Comparison of ENCODE assay signal across 9 mouse cellular contexts in the genomic region with DNA sequence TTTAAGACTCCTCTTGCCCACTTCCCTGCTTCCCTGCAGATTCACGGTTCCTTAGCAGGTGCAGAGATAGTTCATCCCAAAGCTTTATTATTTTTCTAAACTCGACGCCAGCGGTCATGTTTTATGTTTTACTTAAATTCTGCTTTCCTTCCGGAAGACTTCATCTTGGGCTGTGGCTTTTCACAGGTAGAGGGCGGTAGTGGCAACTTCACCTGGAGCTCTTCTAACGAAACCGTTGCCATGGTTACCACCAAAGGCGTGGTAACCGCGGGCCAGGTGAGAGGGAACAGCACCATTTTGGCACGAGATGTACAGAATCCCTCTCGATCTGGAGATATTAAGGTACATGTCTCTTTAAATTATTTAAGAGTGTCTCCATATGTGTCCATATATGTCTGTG. TPM values are rescaled to one million over a fixed set of nuclear protein-coding genes. Genes with fewer than 3 reads are reported as not detected.
DNase-seq lines count a peak whose midpoint lies in the region; ATAC-seq and TF ChIP-seq lines count a peak whose summit lies in the region.
"Had no signal": no experiment of that assay in that cellular context is flagged by ENCODE, and none has a peak within 500 bp of the region (broad histone marks: within the 10 kb centered on the region; RNA-seq: fewer than 3 reads in every experiment).

No protein-coding gene starts in this region.

- no peak for ATAC-seq in CD4-positive, CD25-positive, alpha-beta regulatory T cell, adult 4 months
- ATAC-seq in liver, embryonic 14.5 days (ENCODE audit: insufficient read depth): no peak
- no peak for ATAC-seq in liver, embryonic 12.5 days
- ATAC-seq in midbrain, embryonic 13.5 days: no peak

- H3K9ac ChIP-seq in liver, embryonic 14.5 days (replicated peaks): no peak overlapping the region
- no peak overlapping the region for H3K9ac ChIP-seq in liver, embryonic 12.5 days
- H3K9ac ChIP-seq in midbrain, embryonic 13.5 days (replicated peaks): no peak overlapping the region
- H3K9ac ChIP-seq: embryonic facial prominence, embryonic 15.5 days had no signal

- H3K36me3 ChIP-seq in liver, embryonic 14.5 days (replicated peaks; ENCODE audit: control insufficient read depth, insufficient read depth, low read depth): no peaks in the 10 kb centered on the region
- H3K36me3 ChIP-seq in liver, embryonic 12.5 days: no peaks in the 10 kb centered on the region
- no peaks in the 10 kb centered on the region for H3K36me3 ChIP-seq in embryonic facial prominence, embryonic 10.5 days (replicated peaks)
- no peaks in the 10 kb centered on the region for H3K36me3 ChIP-seq in midbrain, embryonic 13.5 days
- H3K36me3 ChIP-seq: embryonic facial prominence, embryonic 15.5 days had no signal

- peak; percentile 60 for DNase-seq in CD4-positive, CD25-positive, alpha-beta regulatory T cell, adult 2 months (ENCODE audit: low read depth, low spot score)
- no peak for DNase-seq in liver, embryonic 14.5 days (ENCODE audit: low read depth in 3 of 3, low spot score in 3 of 3)
- peak; percentile 26 for DNase-seq in embryonic facial prominence, embryonic 10.5 days (ENCODE audit: low spot score)
- peak; percentile 37 to 43 for DNase-seq in lung, postnatal 4 days
- DNase-seq in adrenal gland, postnatal 36 days: no peak

- no peak overlapping the region for H3K4me2 ChIP-seq in liver, embryonic 14.5 days (ENCODE audit: low read depth)
- H3K4me2 ChIP-seq in liver, embryonic 12.5 days: no peak overlapping the region
- no peak overlapping the region for H3K4me2 ChIP-seq in midbrain, embryonic 13.5 days (replicated peaks)
- H3K4me2 ChIP-seq: embryonic facial prominence, embryonic 15.5 days had no signal

- no peaks in the 10 kb centered on the region for H3K27me3 ChIP-seq in liver, embryonic 14.5 days (ENCODE audit: control insufficient read depth, insufficient read depth, low read length)
- H3K27me3 ChIP-seq in liver, embryonic 12.5 days (replicated peaks): no peaks in the 10 kb centered on the region
- no peaks in the 10 kb centered on the region for H3K27me3 ChIP-seq in embryonic facial prominence, embryonic 10.5 days (replicated peaks; ENCODE audit: low read depth, poor library complexity, severe bottlenecking)
- no peaks in the 10 kb centered on the region for H3K27me3 ChIP-seq in midbrain, embryonic 13.5 days
- H3K27me3 ChIP-seq: embryonic facial prominence, embryonic 15.5 days had no signal

- TF ChIP-seq EP300 in liver, embryonic 14.5 days (IDR thresholded peaks at IDR 0.05; ENCODE audit: low read depth): no peak

- H3K27ac ChIP-seq in liver, embryonic 14.5 days: no peak overlapping the region
- H3K27ac ChIP-seq in liver, embryonic 12.5 days: no peak overlapping the region
- H3K27ac ChIP-seq in embryonic facial prominence, embryonic 10.5 days (replicated peaks): no peak overlapping the region
- no peak overlapping the region for H3K27ac ChIP-seq in midbrain, embryonic 13.5 days
- H3K27ac ChIP-seq: embryonic facial prominence, embryonic 15.5 days had no signal

- peak; percentile 30; the same call in 1 of the 2 replicates for TF ChIP-seq CTCF in liver, embryonic 14.5 days (IDR thresholded peaks at IDR 0.05; ENCODE audit: low read depth)

- no peak overlapping the region for H3K4me3 ChIP-seq in liver, embryonic 14.5 days (ENCODE audit: insufficient read depth in 1 of 2, low read depth in 2 of 2, low read length in 2 of 2)
- no peak overlapping the region for H3K4me3 ChIP-seq in liver, embryonic 12.5 days
- H3K4me3 ChIP-seq in embryonic facial prominence, embryonic 10.5 days: no peak overlapping the region
- H3K4me3 ChIP-seq in midbrain, embryonic 13.5 days (replicated peaks): no peak overlapping the region
- H3K4me3 ChIP-seq: embryonic facial prominence, embryonic 15.5 days had no signal

- WGBS in liver, embryonic 14.5 days (ENCODE audit: insufficient replicate concordance): 41% methylated on average over 13 of the region's 13 CpGs
- WGBS in liver, embryonic 12.5 days (ENCODE audit: insufficient replicate concordance): 41% methylated on average over 13 of the region's 13 CpGs
- 31% methylated on average over 13 of the region's 13 CpGs for WGBS in embryonic facial prominence, embryonic 10.5 days
- WGBS in midbrain, embryonic 13.5 days: 42% methylated on average over 13 of the region's 13 CpGs

- H3K9me3 ChIP-seq in liver, embryonic 14.5 days (ENCODE audit: control insufficient read depth, low read length): no peaks in the 10 kb centered on the region
- H3K9me3 ChIP-seq in liver, embryonic 12.5 days (replicated peaks): no peaks in the 10 kb centered on the region
- no peaks in the 10 kb centered on the region for H3K9me3 ChIP-seq in embryonic facial prominence, embryonic 10.5 days
- H3K9me3 ChIP-seq in midbrain, embryonic 13.5 days: no peaks in the 10 kb centered on the region
- H3K9me3 ChIP-seq: embryonic facial prominence, embryonic 15.5 days had no signal

- H3K4me1 ChIP-seq in liver, embryonic 14.5 days (replicated peaks; ENCODE audit: control insufficient read depth in 2 of 2, insufficient read depth in 2 of 2, low read length in 1 of 2): no peaks in the 10 kb centered on the region
- no peaks in the 10 kb centered on the region for H3K4me1 ChIP-seq in liver, embryonic 12.5 days
- no peaks in the 10 kb centered on the region for H3K4me1 ChIP-seq in embryonic facial prominence, embryonic 10.5 days
- no peaks in the 10 kb centered on the region for H3K4me1 ChIP-seq in midbrain, embryonic 13.5 days (replicated peaks)
- H3K4me1 ChIP-seq: embryonic facial prominence, embryonic 15.5 days had no signal

RNA-seq across cellular contexts. Expression of gene Nup210l, which starts 32.7 kb away (rescaled TPM):
- under 1 TPM; 0.27 to 0.58 TPM for polyA plus RNA-seq in CD4-positive, CD25-positive, alpha-beta regulatory T cell, adult 4 months (2017; shearing (Covaris generic))
- polyA plus RNA-seq in liver, embryonic 14.5 days (2012; rRNA removed): 0.19 and 0.28 TPM in 2 replicates
- 0.15 TPM in 1 of 2 replicates, not detected in the other for polyA plus RNA-seq in liver, embryonic 14.5 days (2014; fragmentation: Nextera tagmentation; extraction: Ambion mirVana)
- 0.11 and 0.19 TPM in 2 replicates for polyA plus RNA-seq in liver, embryonic 12.5 days (2016; fragmentation: Nextera tagmentation; extraction: Ambion mirVana)
- polyA plus RNA-seq in embryonic facial prominence, embryonic 10.5 days (2016; fragmentation: Nextera tagmentation; extraction: Ambion mirVana): 0.55 and 0.59 TPM in 2 replicates
- total RNA-seq in adrenal gland, postnatal 36 days (2021): under 1 TPM; 0.66 TPM
- 0.34 and 0.45 TPM in 2 replicates for polyA plus RNA-seq in midbrain, embryonic 13.5 days (2015; fragmentation: Nextera tagmentation; extraction: Ambion mirVana)

Comparison
In these comparisons a context has a peak if more than half of its experiments do, and no peak if none do; other contexts are left out.
1. DNase-seq: peak in CD4-positive, CD25-positive, alpha-beta regulatory T cell, adult 2 months (single experiment), embryonic facial prominence, embryonic 10.5 days (single experiment) and lung, postnatal 4 days (2 of 2); none in liver, embryonic 14.5 days (0 of 3) and adrenal gland, postnatal 36 days (0 of 2).